23 mouse cellular contexts compared by ENCODE assay signal in the genomic region with DNA sequence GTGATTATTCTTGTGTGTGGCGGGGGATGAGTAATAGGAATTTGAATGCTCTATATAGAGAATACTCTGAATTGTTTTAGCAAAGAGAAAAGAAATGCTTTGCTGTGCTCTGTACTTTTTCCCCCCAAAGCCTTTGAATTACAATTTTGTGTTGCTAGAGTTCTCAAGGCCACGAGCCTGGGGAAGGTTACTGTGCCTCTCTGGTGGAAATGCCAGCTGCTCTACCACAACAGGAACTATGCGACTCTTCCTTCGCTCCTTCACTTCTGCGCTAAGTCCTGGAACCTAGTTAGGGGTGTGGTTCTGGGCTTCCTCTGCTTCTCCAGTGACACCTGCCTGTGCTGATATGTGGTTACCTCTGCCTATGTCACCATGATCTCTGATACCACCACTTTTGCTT. TPM values are rescaled to one million over a fixed set of nuclear protein-coding genes. Genes with fewer than 3 reads are reported as not detected.
DNase-seq lines count a peak whose midpoint lies in the region; ATAC-seq lines count a peak whose summit lies in the region.
"Had no signal": no experiment of that assay in that cellular context is flagged by ENCODE, and none has a peak within 500 bp of the region (broad histone marks: within the 10 kb centered on the region; RNA-seq: fewer than 3 reads in every experiment).

No protein-coding gene starts in this region.

- H3K4me2 ChIP-seq in embryonic facial prominence, embryonic 14.5 days (ENCODE audit: low read depth, low read length) = 0 out of 2 replicates have a peak overlapping the region, but pooled peaks have one; percentile 50
- no peak overlapping the region for H3K4me2 ChIP-seq in neural tube, embryonic 15.5 days
- H3K4me2 ChIP-seq: hindbrain, embryonic 12.5 days; liver, embryonic 13.5 days; midbrain, embryonic 11.5 days had no signal

- H3K27me3 ChIP-seq in embryonic facial prominence, embryonic 14.5 days (replicated peaks; ENCODE audit: control insufficient read depth, insufficient read depth, low read length) = no peaks in the 10 kb centered on the region
- H3K27me3 ChIP-seq in neural tube, embryonic 15.5 days (replicated peaks) = no peaks in the 10 kb centered on the region
- H3K27me3 ChIP-seq: hindbrain, embryonic 12.5 days; liver, embryonic 13.5 days had no signal

- no peaks in the 10 kb centered on the region for H3K9me3 ChIP-seq in embryonic facial prominence, embryonic 14.5 days (ENCODE audit: control insufficient read depth, low read length)
- H3K9me3 ChIP-seq in neural tube, embryonic 15.5 days (replicated peaks) = no peaks in the 10 kb centered on the region
- H3K9me3 ChIP-seq: heart, embryonic 10.5 days; hindbrain, embryonic 12.5 days; kidney, embryonic 15.5 days; liver, embryonic 13.5 days had no signal

- DNase-seq in adrenal gland, postnatal 36 days = peak; percentile 48 to 52
- no peak for DNase-seq in adrenal gland, adult 8-10 months
- peak; percentile 25 for DNase-seq in thymus, postnatal 0 days (ENCODE audit: low spot score)
- DNase-seq in thymus, postnatal 10 days (ENCODE audit: low spot score in 2 of 2) = no peak
- no peak for DNase-seq in embryonic facial prominence, embryonic 14.5 days (ENCODE audit: low spot score)
- DNase-seq in spleen, postnatal 14 days (ENCODE audit: low spot score in 2 of 2) = no peak
- DNase-seq: cerebellum, adult 11-12 months; cerebellum, postnatal 10 days; gastrocnemius, adult 2 months; heart, postnatal 14 days; kidney, adult 11 months; kidney, postnatal 36 days; liver, embryonic 13.5 days; lung, adult 2 months; lung, postnatal 14 days; right cerebral cortex, postnatal 14 days; spleen, adult 18-20 months had no signal

- no peaks in the 10 kb centered on the region for H3K36me3 ChIP-seq in embryonic facial prominence, embryonic 14.5 days (ENCODE audit: control insufficient read depth, insufficient read depth, low read length)
- H3K36me3 ChIP-seq in neural tube, embryonic 15.5 days = no peaks in the 10 kb centered on the region
- H3K36me3 ChIP-seq: hindbrain, embryonic 12.5 days; kidney, embryonic 15.5 days; liver, embryonic 13.5 days had no signal

- H3K4me3 ChIP-seq in embryonic facial prominence, embryonic 14.5 days (ENCODE audit: low read depth, low read length) = no peak overlapping the region
- H3K4me3 ChIP-seq in neural tube, embryonic 15.5 days (replicated peaks) = no peak overlapping the region
- H3K4me3 ChIP-seq: gastrocnemius, adult 2 months; heart, embryonic 10.5 days; hindbrain, embryonic 12.5 days; kidney, embryonic 15.5 days; liver, embryonic 13.5 days had no signal

- 0 out of 2 replicates have a peak overlapping the region, but pooled peaks have one; percentile 79 for H3K27ac ChIP-seq in embryonic facial prominence, embryonic 14.5 days (replicated peaks; ENCODE audit: low read depth, low read length)
- H3K27ac ChIP-seq in neural tube, embryonic 15.5 days (replicated peaks) = no peak overlapping the region
- H3K27ac ChIP-seq: liver, embryonic 13.5 days had no signal

- 71% methylated on average over 5 of the region's 5 CpGs for WGBS in embryonic facial prominence, embryonic 14.5 days
- whole genome bisulfite sequencing in neural tube, embryonic 15.5 days = 90% methylated on average over 5 of the region's 5 CpGs

- no peak for ATAC-seq in embryonic facial prominence, embryonic 14.5 days (ENCODE audit: low read depth)
- ATAC-seq in neural tube, embryonic 15.5 days (ENCODE audit: low FRiP score) = no peak

- no peak overlapping the region for H3K9ac ChIP-seq in embryonic facial prominence, embryonic 14.5 days (ENCODE audit: low read depth, low read length)
- H3K9ac ChIP-seq in neural tube, embryonic 15.5 days (replicated peaks) = no peak overlapping the region
- H3K9ac ChIP-seq: hindbrain, embryonic 12.5 days; kidney, embryonic 15.5 days; liver, embryonic 13.5 days had no signal

- peaks cover 43% of the 10 kb centered on the region for H3K4me1 ChIP-seq in embryonic facial prominence, embryonic 14.5 days (ENCODE audit: control insufficient read depth, insufficient read depth, low read length)
- H3K4me1 ChIP-seq in neural tube, embryonic 15.5 days = peaks cover 7% of the 10 kb centered on the region; the same call in 1 of the 2 replicates
- H3K4me1 ChIP-seq: liver, embryonic 13.5 days had no signal

RNA-seq across cellular contexts. Expression of a gene that starts 44.7 kb away (rescaled TPM):
- 100 to 1,000 TPM in 1 of 2 experiments, 10 to 100 TPM in 1; 40.6 to 108 TPM for total RNA-seq in adrenal gland, postnatal 36 days (2021)
- total RNA-seq in adrenal gland, adult 8-10 months (2022) = 10 to 100 TPM; 35.3 to 97.4 (median 63.1) TPM
- 10.0 and 13.7 TPM in 2 replicates for polyA plus RNA-seq in thymus, postnatal 0 days (2015; fragmentation: Nextera tagmentation; extraction: Ambion mirVana)
- 25.4 and 27.7 TPM in 2 replicates for polyA plus RNA-seq in embryonic facial prominence, embryonic 14.5 days (2014; fragmentation: Nextera tagmentation; extraction: Ambion mirVana)
- 10.4 and 15.8 TPM in 2 replicates for polyA plus RNA-seq in neural tube, embryonic 15.5 days (2015; fragmentation: Nextera tagmentation; extraction: Ambion mirVana)
- total RNA-seq: megakaryocyte progenitor cell, adult 5-6 weeks had no signal

Comparison
In these comparisons a context has a peak if more than half of its experiments do, and no peak if none do; other contexts are left out.
1. DNase-seq: peak in adrenal gland, postnatal 36 days (2 of 2) and thymus, postnatal 0 days (single experiment); none in adrenal gland, adult 8-10 months (single experiment), thymus, postnatal 10 days (0 of 2), embryonic facial prominence, embryonic 14.5 days (single experiment) and spleen, postnatal 14 days (0 of 2).